Mouse (Mus musculus): ENCODE data around the gene Mettl3. TPM values are rescaled to one million over a fixed set of nuclear protein-coding genes. Genes with fewer than 3 reads are reported as not detected.

Mettl3 gene
- total RNA-seq, 2 experiments from 2014 or later: 16.3 to 17.3 TPM

- no peak for DNase-seq
Observed at GRCm38 (mm10) chr14:52295558-52296264, 9.2 kb downstream of the Mettl3 start.

- DNase-seq: no peak
Observed at GRCm38 (mm10) chr14:52284191-52284590, 20.7 kb downstream of the Mettl3 start.

DNA sequence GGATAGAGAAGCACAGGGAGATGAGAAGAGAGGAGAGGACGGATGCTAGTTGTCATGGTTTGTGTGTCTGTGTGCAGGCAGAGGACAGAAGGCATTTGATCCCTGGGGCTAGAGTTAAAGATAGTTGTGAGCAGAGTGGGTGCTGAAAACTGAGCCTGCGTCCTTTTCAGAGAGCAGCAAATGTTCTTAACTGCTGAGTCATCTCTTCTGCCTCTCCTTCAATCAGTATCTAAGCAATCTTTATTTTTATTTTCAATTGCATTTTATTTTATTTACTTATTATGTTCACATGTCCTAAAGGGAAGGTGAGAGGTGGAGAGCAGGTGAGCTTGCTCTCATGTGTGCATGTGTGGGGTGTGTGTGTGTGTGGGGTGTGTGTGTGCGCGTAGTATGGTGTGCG is 21.3 kb downstream of the Mettl3 start:
- no peak for DNase-seq

GRCm38 (mm10) chr14:52279747-52280120 is 25.2 kb downstream of the Mettl3 start:
- DNase-seq: peak; percentile 34

DNA sequence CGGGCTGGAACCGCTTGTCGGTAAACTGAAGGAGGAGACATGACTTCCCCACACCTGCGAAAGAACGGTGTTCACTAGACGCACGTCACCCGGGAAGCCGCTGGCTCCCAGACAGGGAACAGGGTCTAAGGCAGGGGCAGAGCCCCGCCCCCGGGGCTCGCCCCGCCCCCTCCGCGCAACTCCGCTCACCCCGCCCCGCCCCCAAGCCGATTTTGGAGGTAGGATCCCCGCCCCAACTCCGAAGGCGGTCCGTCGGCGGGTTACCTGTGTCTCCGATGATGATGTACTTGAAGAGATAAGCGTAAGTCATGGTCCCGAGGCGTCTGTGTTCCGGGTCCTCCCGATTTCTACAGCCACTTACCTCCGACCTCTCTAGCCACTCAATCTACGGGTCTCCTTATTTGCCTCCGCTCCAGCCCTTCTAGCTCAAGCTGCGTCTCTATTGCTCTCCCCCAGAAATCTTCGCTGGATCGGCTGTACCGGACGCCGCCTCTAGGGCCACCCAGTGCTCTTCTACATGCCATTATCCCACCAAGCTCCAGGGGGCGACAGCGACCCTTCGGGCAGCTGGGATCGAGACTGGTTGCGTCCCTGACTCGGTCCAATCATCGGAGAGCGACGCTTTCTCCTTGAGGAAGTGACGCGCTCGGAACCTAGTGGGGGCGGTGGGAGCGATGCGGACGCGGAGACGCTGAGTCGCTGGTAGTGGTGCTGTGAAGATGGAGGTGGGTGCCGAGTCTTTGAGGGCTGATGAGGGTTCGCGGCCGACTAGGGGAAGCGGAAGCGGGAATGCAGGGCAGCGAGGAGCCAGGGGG is 25.8 kb downstream of the Mettl3 start, which contains the start of the genes Tox4 and Rab2b:
Gene Tox4, plus strand, starts transcription at position 215 of the 815 bp plus-strand sequence.
Gene Rab2b, minus strand, starts transcription at position 614 of the 815 bp plus-strand sequence.
- peak; percentile 95 for DNase-seq

DNA sequence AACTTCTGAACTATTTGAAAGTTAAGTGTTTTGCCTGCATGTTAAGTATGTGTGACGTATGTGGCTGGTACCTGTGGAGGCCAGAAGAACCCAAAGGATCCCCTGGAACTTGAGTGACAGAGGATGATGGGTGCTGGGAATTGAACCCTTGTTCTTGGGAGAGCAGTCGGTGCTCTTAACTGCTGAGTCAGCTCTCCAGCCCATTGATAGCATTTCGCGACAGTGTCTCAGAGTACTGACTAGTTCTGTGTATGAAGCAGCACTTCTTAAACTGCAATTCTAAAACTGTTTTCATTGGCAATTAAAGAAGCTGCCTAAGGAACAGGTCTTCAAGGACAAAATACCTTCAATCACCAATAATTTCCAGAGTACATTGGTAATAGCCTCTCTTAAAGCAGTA is 27.7 kb downstream of the Mettl3 start:
- no peak for DNase-seq

GRCm38 (mm10) chr14:52272781-52273180 is 32.1 kb downstream of the Mettl3 start:
- DNase-seq: no peak

DNA sequence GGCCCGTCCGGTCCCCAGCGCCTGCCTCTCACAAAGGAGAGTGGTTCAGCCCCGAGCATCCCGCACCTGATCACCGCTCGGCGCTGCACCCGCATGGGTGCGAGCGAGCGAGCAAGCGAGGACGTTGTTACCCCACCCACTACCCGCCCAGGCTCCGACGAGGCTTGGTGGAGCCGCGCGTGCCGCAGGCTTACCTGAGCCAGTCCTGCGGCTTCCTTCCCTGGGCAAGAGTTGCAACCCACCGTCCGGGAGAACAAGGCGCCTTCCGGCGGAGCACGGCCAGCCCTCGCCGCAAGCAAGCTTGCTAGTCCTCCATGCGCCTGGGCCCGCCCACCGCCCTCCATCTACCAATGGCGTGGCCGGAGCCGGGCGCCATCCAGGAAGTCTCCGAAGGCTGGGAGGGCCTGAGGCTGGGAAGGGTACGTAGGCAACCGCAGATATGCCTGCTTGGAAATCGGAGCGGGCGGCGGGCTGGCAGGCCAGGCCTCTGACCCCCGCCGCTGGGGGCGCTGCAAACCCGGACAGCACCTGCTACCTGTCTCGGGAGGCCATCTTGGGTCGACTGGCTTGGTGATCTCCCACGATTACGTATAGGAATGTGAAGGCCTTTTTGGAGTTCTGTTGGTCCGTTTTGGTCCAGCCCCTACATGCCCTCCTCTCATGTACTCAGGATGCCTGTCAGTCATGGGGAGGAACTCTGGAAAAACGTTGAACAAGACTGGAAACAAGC is 47.3 kb downstream of the Mettl3 start, which contains the start of gene Chd8:
Gene Chd8, minus strand, starts transcription at position 297 of the 730 bp plus-strand sequence.
- peak; percentile 96 for DNase-seq

DNA sequence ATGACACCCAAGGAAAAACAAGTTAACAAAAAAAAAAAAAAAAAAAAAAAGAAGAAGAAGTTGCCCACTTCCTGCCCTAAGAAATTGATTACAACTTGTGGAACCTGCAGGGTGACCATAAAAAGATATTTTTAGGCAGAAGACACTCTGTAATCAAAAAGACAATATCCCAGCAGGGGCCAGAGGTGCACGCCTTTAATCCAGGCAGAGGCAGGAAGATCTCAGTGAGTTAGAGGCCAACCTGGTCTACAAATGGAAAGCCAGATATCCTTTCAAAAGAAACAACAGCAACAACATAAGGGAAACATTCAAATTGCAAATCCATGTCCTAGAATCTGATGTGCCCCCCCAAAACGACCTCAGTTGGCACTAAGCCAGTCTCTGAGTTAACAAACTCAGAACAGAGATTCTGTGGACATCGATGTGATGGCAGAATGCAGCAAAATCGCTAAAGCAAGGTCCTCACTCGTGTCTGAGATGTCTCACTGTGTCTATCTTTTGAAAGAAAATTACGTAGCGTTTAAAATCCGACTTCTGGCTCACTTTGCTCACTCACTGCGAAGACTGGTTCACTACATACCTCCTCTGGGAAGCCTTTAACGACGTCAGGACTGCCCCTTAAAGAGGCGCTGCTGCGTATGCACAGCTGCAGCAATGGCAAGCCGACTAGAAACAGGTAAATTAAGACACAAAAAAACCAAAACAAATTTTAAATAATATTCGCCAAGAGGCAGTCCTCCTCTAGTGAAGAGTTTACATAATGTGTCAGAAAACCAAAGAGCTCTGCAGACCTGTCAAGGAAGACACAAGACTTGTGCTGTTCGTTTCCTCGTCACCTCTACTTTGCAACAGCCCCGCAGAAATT is 48.4 kb downstream of the Mettl3 start:
- DNase-seq: no peak

DNA sequence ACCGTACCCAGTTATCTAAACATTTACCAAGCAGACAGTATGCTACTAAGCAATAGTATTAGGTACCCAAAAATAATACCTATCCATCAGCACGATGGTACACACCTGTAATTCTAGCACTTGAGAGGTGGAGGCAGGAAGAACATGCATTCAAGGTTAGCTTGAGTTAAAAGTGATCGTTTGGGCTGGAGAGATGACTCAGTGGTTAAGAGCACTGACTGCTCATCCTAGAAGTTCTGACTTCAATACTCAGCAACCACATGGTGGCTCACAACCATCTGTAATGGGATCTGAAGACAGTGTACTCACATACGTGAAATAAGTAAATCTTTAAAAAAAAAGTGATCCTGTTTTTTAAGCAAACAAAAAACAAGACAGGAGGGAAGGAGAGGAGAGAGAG is 58.8 kb downstream of the Mettl3 start:
- DNase-seq: no peak

Other genes with a start within 250 kb of the Mettl3 start
- gene Hnrnpc, start 201.1 kb downstream of the Mettl3 start, total RNA-seq (2021): 100 to 1,000 TPM; 108 to 122 TPM
- under 1 TPM; 0.12 to 0.56 TPM for gene Rpgrip1, start 194.4 kb downstream of the Mettl3 start, total RNA-seq (2021)
- gene Supt16, start 107.7 kb downstream of the Mettl3 start, total RNA-seq (2021): 10 to 100 TPM; 22.9 to 30.3 TPM
- gene Chd8, start 47.3 kb downstream of the Mettl3 start, total RNA-seq (2021): 10 to 100 TPM; 46.7 to 62.6 TPM
- 10 to 100 TPM; 31.3 to 33.8 TPM for gene Tox4, start 26.0 kb downstream of the Mettl3 start, total RNA-seq (2021)
- gene Rab2b, start 25.6 kb downstream of the Mettl3 start, total RNA-seq (2021): 1 to 10 TPM; 7.1 to 8.3 TPM
- 1 to 10 TPM; 3.1 to 5.0 TPM for gene Sall2, start 23.6 kb upstream of the Mettl3 start, total RNA-seq (2021)
- not detected for gene Olfr1513, start 51.3 kb upstream of the Mettl3 start, total RNA-seq (2021)
- gene Olfr1512, start 74.0 kb upstream of the Mettl3 start, total RNA-seq (2021): not detected
- gene Olfr1511, start 92.3 kb upstream of the Mettl3 start, total RNA-seq (2021): not detected
- gene Olfr1510, start 109.2 kb upstream of the Mettl3 start, total RNA-seq (2021): not detected
- gene Olfr1509, start 137.9 kb upstream of the Mettl3 start, total RNA-seq (2021): not detected
- gene Olfr1508, start 162.4 kb upstream of the Mettl3 start, total RNA-seq (2021): not detected
- gene Olfr1507, start 190.6 kb upstream of the Mettl3 start, total RNA-seq (2021): not detected

Measured in gastrocnemius, postnatal 10 days (tissue).